Mouse (Mus musculus) spleen, adult 12 weeks (tissue): Measurements from ENCODE around the gene Eml1.

ENCODE experiments used
- DNase-seq: peaks from one replicate; pipeline ENCODE4 v3.0.0; 2022; ENCODE audit warnings: low spot score

Gene Eml1

GRCm38 (mm10) chr12:108370596-108371428 lies at the start of gene Eml1:
Gene Eml1, plus strand, starts transcription at chr12:108370957.
- DNase-seq: no peak

DNA sequence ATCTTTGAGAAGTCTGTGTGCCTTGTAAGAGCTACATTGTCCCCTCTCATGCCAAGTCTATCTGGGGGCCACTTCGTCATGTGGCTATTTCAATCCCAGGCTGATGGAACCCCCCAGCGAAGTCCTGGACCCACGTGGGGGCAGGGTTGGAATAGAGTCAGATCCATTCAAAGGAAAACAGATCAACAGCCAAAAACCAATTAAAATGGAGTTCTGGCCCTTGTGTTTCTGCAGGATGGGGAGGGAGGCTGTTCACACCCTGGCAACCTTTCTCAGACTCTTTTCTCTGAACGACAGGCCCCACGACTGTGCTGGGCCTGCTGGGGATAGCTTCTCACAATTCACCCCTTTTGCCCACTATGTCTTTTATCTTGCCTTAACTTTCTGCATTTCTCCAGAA lies 44.4 kb upstream of the Eml1 start:
- no peak for DNase-seq

- no peak for DNase-seq
These were observed 42.8 kb upstream of the Eml1 start for GRCm38 (mm10) chr12:108327889-108328491.

GRCm38 (mm10) chr12:108333056-108333455 lies 37.7 kb upstream of the Eml1 start:
- peak; percentile 19 for DNase-seq

DNA sequence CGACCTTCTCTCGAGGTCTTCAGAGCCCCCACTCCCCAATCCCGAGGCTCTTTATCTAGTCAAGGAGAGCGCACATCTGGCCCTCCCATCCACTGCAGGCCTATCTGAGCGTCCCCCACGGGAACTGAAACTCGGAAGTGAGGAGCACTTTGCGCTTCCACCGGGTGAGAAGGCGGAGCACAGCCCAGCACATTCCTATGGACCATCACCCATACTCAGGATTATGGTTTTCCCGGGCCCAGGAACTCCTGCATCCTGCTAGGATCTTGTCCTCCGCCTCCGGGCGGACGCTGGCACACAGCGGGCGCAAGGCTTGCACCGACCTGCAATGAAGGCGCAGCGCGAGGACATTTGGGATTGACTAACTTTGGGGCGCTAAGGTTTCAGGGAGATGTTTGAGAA lies 37.3 kb upstream of the Eml1 start:
- DNase-seq: no peak

GRCm38 (mm10) chr12:108333895-108334445 lies 36.8 kb upstream of the Eml1 start, which contains the start of gene Cyp46a1:
Gene Cyp46a1, plus strand, starts transcription at chr12:108334381.
- peak; percentile 65 for DNase-seq

GRCm38 (mm10) chr12:108334529-108334928 lies 36.2 kb upstream of the Eml1 start:
- DNase-seq: no peak

DNA sequence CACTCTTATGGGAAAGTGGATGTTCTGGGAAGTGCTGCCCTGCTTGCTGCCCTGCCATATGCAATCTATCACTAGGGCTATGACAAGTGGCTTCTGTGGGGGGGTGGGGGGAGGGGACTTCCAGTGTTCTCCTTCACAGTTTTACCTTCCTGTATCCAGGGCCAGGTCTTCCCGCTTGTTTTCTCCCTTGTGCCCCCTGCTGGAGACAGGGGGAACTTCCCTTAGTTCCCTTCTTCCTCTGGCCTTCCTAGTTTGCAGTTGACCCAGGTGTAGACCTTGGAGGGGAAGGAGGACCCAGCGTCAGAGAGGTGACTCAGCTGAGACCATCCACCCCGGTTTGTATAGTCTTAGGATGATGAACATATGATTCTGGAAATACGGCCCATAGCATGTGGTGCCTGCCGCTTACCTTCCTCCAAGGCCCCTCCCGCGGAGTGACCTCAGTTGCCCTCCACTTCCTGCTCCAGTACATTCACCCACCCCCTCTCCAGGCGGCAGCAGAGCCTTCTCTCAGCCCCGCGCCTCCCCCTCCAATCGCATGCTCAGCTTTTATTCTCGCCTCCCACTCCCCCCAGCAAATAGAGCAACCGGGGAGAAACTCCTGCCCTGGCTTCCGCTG lies 32.1 kb upstream of the Eml1 start:
- no peak for DNase-seq

DNA sequence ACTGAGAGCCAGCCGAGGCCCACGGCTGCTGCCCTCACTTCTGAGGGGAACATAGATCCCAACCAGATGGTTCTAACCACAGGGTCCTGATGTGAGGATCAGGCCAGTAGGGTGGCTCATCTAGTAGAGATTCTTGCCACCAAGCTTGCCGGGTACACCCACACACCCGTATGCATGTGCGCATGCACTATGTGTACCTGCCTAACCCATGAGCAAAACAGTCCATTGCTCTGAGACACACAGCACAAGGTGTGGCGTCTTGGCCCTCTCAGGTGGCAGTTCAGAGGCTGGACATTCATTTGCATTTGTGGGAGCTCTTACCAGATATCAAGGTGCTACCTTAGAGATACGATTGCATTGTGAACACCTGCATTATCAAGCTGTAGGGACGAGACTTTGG lies 22.6 kb upstream of the Eml1 start:
- no peak for DNase-seq

DNA sequence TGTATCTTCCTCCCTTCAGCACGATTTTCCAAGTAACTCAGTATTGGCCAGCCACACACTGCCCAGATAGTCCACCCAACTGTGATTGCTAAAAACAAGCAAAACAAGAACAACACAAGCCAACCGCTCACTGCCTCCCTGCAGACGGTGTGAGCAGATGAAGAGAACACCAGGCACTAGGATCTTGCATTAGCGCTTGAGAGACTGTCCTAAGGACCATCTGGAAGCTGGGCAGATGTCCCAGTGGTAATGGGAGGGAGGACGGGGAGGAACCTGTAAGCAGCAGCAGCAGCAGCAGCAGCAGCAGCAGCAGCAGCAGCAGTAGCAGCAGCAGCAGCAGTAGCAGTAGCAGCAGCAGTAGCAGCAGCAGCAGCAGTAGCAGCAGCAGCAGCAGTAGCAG lies 21.7 kb upstream of the Eml1 start:
- no peak for DNase-seq

GRCm38 (mm10) chr12:108350931-108351330 lies 19.8 kb upstream of the Eml1 start:
- no peak for DNase-seq

DNA sequence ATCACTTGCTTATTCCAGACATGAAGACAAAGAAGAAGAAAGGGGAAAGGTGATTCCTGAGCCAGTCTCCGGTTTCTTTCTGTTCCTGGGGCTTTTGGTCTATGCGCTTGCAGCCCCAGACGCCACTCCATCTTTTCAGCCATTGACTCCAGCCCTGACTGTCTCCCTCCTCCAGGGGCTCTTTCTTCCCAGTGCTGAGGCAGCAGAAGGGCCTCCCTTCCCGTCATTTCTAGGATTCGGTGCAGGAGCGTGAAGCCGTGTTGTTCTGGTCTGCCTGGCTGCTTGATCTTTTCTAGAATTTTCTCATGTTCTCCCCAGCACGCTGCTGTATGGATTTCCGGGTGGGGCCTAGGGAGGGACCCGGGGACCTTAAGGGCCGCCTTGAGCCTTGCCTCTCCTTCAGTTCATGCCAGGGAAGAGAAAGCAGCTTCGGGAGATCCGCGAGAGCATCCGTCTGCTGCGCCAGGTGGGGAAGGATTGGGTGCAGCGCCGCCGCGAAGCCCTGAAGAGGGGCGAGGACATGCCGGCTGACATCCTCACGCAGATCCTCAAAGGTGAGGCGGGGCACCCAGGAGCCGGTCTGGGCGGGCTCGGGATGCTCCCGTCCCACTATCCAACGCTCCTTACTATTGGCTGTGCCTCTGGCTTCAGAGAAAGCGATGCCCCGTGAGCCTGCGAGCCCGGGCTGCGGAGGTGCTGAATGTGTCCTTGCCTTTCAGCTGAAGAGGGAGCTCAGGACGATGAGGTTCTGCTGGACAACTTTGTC lies 18.2 kb upstream of the Eml1 start:
- DNase-seq: no peak

GRCm38 (mm10) chr12:108354284-108354683 lies 16.5 kb upstream of the Eml1 start:
- DNase-seq: no peak

GRCm38 (mm10) chr12:108355271-108355670 lies 15.5 kb upstream of the Eml1 start:
- no peak for DNase-seq

DNA sequence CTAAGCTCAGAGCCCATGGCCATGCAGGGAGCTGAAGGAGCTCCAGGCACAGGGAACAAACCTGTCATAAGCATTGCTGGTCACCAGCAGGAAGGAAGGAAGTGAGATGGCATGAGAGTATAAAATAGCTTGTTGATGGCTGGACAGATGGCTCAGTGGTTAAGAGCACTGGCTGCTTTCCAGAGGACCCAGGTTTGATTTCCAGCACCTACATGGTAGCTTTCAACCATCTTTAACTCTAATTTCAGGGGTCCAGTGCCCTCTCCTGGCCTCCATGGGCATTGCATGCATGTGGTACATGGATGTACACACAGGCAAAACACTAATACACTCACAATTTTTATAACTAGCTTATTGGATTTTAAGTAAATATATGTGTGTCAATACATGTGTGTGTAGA lies 14.8 kb upstream of the Eml1 start:
- no peak for DNase-seq

DNA sequence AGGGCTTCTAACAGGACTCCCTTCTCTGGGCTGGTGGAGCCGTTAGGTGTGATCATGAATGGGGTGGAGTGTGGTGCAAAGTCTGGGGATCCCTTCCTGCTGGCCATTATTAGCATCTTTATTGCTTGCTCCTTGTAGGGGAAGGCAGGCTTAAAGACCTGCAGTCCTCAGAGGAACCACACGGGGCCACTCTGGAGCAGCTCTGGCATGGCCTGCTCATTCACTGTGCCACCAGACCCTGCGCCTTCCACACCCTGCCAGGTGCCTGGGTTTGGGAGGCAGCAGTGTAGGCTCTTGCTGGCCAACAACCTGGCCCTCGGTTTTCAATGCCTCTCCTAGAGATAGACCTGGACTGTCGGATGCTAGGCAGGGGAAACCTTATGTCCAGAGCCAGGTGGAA lies 7.0 kb upstream of the Eml1 start:
- no peak for DNase-seq

DNA sequence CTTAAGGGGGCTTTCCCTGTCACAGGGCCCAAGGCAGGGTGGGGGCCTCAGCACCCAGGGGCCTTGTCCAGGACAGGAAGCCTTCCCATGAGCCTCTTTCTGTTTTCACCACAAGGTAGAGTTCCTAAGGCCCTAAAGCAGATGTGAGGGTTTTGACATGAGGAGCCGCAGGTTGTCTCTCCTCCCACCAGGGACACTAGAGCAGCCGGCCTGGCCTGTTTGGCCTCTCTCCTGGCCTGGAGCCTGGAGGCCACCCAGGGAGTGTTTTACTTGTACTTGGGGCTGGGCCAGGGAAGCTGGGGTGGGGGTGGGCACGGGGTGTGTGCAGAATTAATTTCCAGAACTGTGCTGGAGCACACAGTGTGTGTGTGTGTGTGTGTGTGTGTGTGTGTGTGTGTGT lies 5.4 kb upstream of the Eml1 start:
- no peak for DNase-seq

DNA sequence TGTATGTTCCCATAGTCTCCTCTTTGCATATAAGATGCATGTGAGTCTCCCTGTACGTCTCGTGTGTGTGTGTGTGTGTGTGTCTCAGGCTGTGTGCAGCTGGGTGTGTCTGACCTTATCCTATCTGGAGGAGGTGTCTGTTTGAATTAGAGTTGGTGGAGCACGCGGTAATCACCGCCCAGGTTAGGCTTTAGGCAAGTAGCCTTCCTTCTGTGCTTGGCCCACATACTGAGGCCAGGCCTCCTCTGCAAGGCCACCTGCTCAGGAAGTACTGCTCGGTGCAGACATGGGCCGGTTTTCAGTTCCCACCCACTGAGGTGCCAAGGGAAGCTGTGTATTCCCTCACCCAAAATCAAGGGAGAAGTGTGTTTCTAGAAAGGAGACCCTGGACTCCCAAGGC lies 4.9 kb upstream of the Eml1 start:
- no peak for DNase-seq

DNA sequence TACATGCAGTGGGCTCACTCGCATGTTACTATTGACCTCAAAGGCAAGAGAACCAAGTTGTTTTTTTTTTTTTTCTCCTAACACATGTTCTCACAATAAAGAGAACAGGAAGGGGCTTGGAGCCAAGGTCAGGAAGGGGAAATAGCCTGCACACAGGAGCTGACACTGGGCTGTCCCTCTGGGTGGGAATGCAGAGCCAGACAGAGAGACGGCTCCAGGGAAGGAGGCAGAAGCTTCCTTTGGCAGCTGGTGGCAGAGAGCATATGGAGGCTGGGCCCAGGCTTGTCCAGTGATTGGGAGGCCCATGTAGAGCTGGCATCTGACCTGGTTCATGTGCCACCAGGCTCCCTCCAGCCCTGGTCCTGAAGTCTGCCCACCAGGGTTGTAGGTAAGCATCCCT lies 2.8 kb upstream of the Eml1 start:
- DNase-seq: no peak

DNA sequence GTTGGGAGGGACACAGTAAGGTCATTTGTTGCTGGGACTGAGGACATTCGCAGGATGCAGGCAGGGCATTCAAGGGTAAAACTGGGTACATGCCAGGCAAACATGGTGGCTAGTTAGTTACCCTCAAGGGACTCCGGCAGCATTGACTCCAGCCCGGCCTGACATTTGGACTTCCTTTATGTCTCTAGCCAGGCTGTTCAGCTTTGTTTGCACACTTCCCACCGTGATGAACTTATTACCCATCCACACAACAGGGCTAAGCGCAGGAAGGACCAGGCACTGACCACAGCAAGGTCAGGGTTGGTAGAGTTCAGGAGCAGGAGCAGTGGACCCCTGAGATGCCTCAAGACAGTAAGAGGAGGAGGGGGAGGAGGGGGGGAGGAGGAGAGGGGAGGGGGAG lies 1.8 kb upstream of the Eml1 start:
- DNase-seq: no peak

DNA sequence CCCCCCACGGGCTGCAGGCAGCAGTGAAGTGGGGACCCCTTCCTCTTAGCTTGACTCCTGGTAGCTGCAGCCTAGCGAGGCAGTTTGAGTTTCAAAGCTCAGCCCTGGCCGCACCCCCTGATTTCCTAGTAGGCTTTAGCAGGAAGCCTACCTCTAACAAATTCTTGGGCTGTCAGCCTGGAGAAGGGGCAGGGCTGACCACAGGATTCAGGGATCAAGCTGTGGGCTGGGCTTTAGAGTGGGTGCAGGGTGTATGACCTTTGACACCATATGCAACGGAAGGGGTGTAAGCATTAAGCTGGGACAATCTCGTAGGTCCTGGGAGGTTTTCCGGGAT lies 640 bp downstream of the Eml1 start:
- DNase-seq: no peak

DNA sequence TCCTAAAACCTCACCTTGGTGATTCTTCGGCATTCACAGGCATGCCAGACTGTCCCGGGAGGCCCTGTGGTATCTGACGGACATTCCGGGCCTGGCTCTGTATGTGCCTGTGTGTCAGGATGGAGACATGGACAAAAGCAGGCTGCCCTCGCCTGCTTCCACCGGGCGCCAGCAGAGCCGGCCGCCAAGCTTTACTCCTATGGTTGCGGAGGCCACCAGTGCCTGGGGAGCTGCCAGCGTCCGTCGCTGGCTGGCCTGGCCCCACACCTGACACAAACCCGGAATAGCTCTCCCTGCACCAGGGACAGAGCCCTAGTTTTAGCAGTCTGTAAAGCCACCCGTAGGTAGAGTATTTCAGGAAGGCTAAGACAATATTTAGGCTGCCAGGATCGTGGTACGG lies 1.5 kb downstream of the Eml1 start:
- no peak for DNase-seq
